Mouse (Mus musculus) limb, embryonic 14.5 days (tissue): ENCODE results near the gene 4930548H24Rik. TPM values are rescaled to one million over a fixed set of nuclear protein-coding genes. Genes with fewer than 3 reads are reported as not detected.

ENCODE experiments used
- ATAC-seq: fragments of 200-750 bp; cut with Nextera tagmentation; 2 replicates; pipeline ENCODE4 v1.8.0; 2017; ENCODE audit warnings: low read depth, moderate number of reproducible peaks, moderate TSS enrichment; ENCODE audit not compliant: low FRiP score
- DNase-seq: peaks from one replicate; pipeline ENCODE4 v3.0.0-alpha.2; 2015; ENCODE audit warnings: low spot score
- H3K27ac ChIP-seq: fragments of 300-500 bp; sonication (generic); replicated peaks from 2 replicates; pipeline ENCODE4 v1.5.1; 2014; ENCODE audit warnings: low read depth, mild to moderate bottlenecking, low read length, moderate library complexity, mixed read lengths
- H3K27me3 ChIP-seq: fragments of 300-500 bp; sonication (generic); 2 replicates; pipeline ENCODE4 v1.6.1; 2014; ENCODE audit warnings: low read length, mixed read lengths; ENCODE audit not compliant: control insufficient read depth, insufficient read depth
- H3K36me3 ChIP-seq: fragments of 300-500 bp; sonication (generic); 2 replicates; pipeline ENCODE4 v1.6.1; 2014; ENCODE audit warnings: mild to moderate bottlenecking, low read length, moderate library complexity, mixed read lengths; ENCODE audit not compliant: control insufficient read depth, insufficient read depth
- H3K4me1 ChIP-seq: fragments of 300-500 bp; sonication (generic); 2 replicates; pipeline ENCODE4 v1.6.1; 2014; ENCODE audit warnings: antibody characterized with exemption, low read length, mixed read lengths; ENCODE audit not compliant: control insufficient read depth, insufficient read depth
- H3K4me2 ChIP-seq: fragments of 300-500 bp; sonication (generic); replicated peaks from 2 replicates; pipeline ENCODE4 v1.6.1; 2014; ENCODE audit warnings: low read depth, mild to moderate bottlenecking, low read length, moderate library complexity; ENCODE audit not compliant: severe bottlenecking
- H3K4me3 ChIP-seq: fragments of 300-500 bp; sonication (generic); replicated peaks from 2 replicates; pipeline ENCODE4 v1.5.1; 2014; ENCODE audit warnings: low read length
- H3K9ac ChIP-seq: fragments of 300-500 bp; sonication (generic); 2 replicates; pipeline ENCODE4 v1.6.1; 2014; ENCODE audit warnings: mild to moderate bottlenecking, low read depth, low read length, moderate library complexity; ENCODE audit not compliant: severe bottlenecking
- H3K9me3 ChIP-seq: fragments of 300-500 bp; sonication (generic); 2 replicates; pipeline ENCODE4 v1.6.1; 2016; ENCODE audit warnings: low read length; ENCODE audit not compliant: control insufficient read depth
- POLR2A ChIP-seq: fragments of 200-500 bp; IDR thresholded peaks from 2 replicates; pipeline ENCODE4 v1.8.0; 2012; ENCODE audit warnings: inconsistent platforms, mild to moderate bottlenecking, moderate library complexity, borderline replicate concordance; ENCODE audit not compliant: insufficient read depth, insufficient read length; ENCODE audit errors: extremely low read depth
- WGBS: fragments of 180-500 bp; shearing (Covaris S2); extraction: QIAGEN DNeasy Blood & Tissue Kit; methylation state at CpG from one replicate; pipeline ENCODE4 v1.1.7; 2014; 5-methylcytosine and 5-hydroxymethylcytosine counted together
- polyA plus RNA-seq, 2 experiments: library from polyadenylated mRNA; depleted of rRNA in 1 of 2; stranded (reverse) in 1 of 2; unstranded in 1 of 2; fragments of >200 nt; fragmentation: Nextera tagmentation in 1 of 2; extraction: Ambion mirVana in 1 of 2; gene quantifications; 2 replicates each; pipeline versions ENCODE4 v1.2.1 to v1.2.3; 2012 to 2014

The 4930548H24Rik gene
- polyA plus RNA-seq, 2 experiments: 0.06 TPM; not detected in 1

GRCm38 (mm10) chr5:31467798-31468197 lies 17.7 kb upstream of the 4930548H24Rik start:
- no peak for ATAC-seq
- H3K9ac ChIP-seq: no peak overlapping the region
- no peak for DNase-seq
- H3K4me2 ChIP-seq: no peak overlapping the region
- H3K4me1 ChIP-seq: no peaks in the 10 kb centered on the region
- no peak overlapping the region for H3K4me3 ChIP-seq
- no peak for TF ChIP-seq POLR2A
- WGBS: 97% methylated on average over 3 of the region's 3 CpGs
- H3K27ac ChIP-seq: no peak overlapping the region
- H3K27me3 ChIP-seq: no peaks in the 10 kb centered on the region
- H3K9me3 ChIP-seq: no peaks in the 10 kb centered on the region
- H3K36me3 ChIP-seq: peaks cover 70% of the 10 kb centered on the region

DNA sequence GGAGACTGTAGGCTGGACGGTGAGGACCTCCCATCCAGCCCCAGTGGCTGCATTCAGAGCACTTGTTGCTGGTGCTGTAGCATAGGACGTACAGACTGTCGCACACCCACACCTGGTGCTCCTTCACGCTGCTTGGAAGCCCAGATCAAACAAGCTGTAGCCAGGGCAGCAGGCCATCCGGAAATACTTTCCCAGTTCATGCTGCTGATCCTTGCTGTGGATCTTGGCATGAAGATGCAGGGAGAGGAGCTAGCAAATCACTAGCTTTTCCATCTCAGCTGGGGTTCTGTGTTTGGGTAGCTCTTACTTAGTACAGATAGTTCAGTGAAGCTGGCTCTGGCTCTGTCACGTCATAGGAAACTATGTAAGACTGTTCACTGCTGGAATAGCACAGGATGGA lies 15.8 kb upstream of the 4930548H24Rik start:
- no peaks in the 10 kb centered on the region for H3K4me1 ChIP-seq
- ATAC-seq (no peak), DNase-seq (no peak)
- no peak overlapping the region for H3K9ac ChIP-seq
- H3K27ac ChIP-seq: no peak overlapping the region
- no peak for TF ChIP-seq POLR2A
- no peaks in the 10 kb centered on the region for H3K27me3 ChIP-seq
- H3K4me2 ChIP-seq: no peak overlapping the region
- no peaks in the 10 kb centered on the region for H3K9me3 ChIP-seq
- WGBS: 92% methylated on average over 6 of the region's 6 CpGs
- H3K4me3 ChIP-seq: no peak overlapping the region
- peaks cover 89% of the 10 kb centered on the region for H3K36me3 ChIP-seq

DNA sequence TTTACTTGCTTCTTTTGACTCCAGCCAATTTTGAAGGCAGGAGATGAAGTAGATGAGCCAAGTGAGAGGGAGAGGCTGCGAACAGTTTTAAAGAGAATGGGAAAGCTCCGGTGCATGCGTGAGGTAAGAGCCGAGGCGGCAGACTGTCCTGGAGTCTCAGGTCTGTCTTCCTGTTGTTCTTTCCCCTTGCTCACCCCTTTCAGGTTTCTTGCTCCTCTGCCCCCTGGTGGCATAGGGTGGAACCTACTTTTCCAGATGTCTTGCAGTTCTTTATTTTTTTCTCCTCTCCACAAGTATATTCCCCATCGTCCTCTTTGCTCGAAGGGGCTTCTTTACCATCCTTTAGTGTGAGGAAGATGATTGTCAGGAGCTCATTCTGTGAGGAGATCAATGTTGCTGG lies 15.2 kb upstream of the 4930548H24Rik start:
- H3K27me3 ChIP-seq: no peaks in the 10 kb centered on the region

DNA sequence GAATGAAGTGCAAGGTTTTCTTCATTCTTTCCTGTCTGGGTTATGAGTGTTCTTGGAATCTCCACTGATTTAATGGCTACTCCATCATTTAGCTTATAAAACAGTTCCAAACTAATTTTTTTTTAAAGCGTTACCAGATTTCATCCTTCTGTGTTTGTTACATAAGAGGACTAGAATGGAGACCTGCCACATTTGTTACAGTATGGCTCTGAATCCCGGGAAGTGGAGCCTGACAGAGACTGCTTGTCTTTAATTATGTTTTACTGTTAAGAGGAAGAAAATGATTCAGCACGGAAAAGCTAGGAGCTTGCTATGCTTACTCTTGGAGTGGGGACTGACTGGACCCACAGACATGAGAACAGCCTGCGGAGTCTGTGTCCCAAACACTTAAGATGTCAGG lies 5.0 kb upstream of the 4930548H24Rik start:
- peaks cover 64% of the 10 kb centered on the region for H3K36me3 ChIP-seq
- no peak overlapping the region for H3K9ac ChIP-seq
- ATAC-seq (no peak), DNase-seq (no peak)
- 87% methylated on average over 4 of the region's 4 CpGs for WGBS
- H3K4me1 ChIP-seq: no peaks in the 10 kb centered on the region
- no peaks in the 10 kb centered on the region for H3K27me3 ChIP-seq
- H3K27ac ChIP-seq: no peak overlapping the region
- TF ChIP-seq POLR2A: no peak
- H3K4me2 ChIP-seq: no peak overlapping the region
- H3K4me3 ChIP-seq: no peak overlapping the region
- no peaks in the 10 kb centered on the region for H3K9me3 ChIP-seq

More for the DNA sequence above, 15.2 kb upstream of the 4930548H24Rik start:
- peaks cover 90% of the 10 kb centered on the region for H3K36me3 ChIP-seq
- ATAC-seq (no peak), DNase-seq (no peak)
- H3K4me2 ChIP-seq: no peak overlapping the region
- H3K27ac ChIP-seq: no peak overlapping the region
- no peak overlapping the region for H3K9ac ChIP-seq
- no peak overlapping the region for H3K4me3 ChIP-seq
- TF ChIP-seq POLR2A: no peak
- 81% methylated on average over 7 of the region's 7 CpGs for WGBS
- no peaks in the 10 kb centered on the region for H3K9me3 ChIP-seq
- H3K4me1 ChIP-seq: no peaks in the 10 kb centered on the region

- H3K9me3 ChIP-seq: no peaks in the 10 kb centered on the region
- DNase-seq: no peak
- no peaks in the 10 kb centered on the region for H3K36me3 ChIP-seq
- H3K4me1 ChIP-seq: no peaks in the 10 kb centered on the region
- H3K4me2 ChIP-seq: no peak overlapping the region
- 98% methylated on average over 3 of the region's 3 CpGs for WGBS
- no peak overlapping the region for H3K4me3 ChIP-seq
- H3K27ac ChIP-seq: no peak overlapping the region
- no peak for TF ChIP-seq POLR2A
- no peak for ATAC-seq
- no peak overlapping the region for H3K9ac ChIP-seq
- H3K27me3 ChIP-seq: no peaks in the 10 kb centered on the region
These were observed 2.3 kb downstream of the 4930548H24Rik start for GRCm38 (mm10) chr5:31487889-31488288.
